10 mouse cellular contexts compared by ENCODE assay signal in the genomic region with DNA sequence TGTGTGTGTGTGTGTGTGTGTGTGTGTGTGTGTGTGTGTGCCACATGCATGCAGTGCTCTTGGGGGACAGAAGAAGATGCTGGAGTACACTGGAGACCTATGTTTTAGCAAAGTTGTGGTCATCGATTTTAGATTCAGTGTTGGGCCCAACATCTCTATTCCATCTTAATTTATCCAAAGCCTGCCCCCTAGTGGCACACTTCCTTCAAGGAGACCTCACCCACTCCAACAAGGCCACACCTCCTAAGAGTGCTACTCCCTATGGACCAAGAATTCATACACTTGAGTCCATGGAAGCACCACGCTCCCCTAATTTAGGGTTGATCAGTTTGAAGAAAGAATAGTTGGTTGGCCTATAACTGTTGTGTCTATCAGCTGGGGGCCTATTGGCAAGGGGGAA. TPM values are rescaled to one million over a fixed set of nuclear protein-coding genes. Genes with fewer than 3 reads are reported as not detected.
DNase-seq lines count a peak whose midpoint lies in the region; ATAC-seq and TF ChIP-seq lines count a peak whose summit lies in the region.
"Had no signal": no experiment of that assay in that cellular context is flagged by ENCODE, and none has a peak within 500 bp of the region (broad histone marks: within the 10 kb centered on the region; RNA-seq: fewer than 3 reads in every experiment).

No protein-coding gene starts in this region.

- H3K27me3 ChIP-seq in forebrain, embryonic 16.5 days (replicated peaks; ENCODE audit: control insufficient read depth, insufficient read depth, low read length), result no peaks in the 10 kb centered on the region

- peak; percentile 38; the same call in 1 of the 2 replicates for TF ChIP-seq CTCF in lung, adult 2 months (IDR thresholded peaks at IDR 0.05; ENCODE audit: insufficient read depth, low read length)

- TF ChIP-seq POLR2A in lung, adult 2 months (IDR thresholded peaks at IDR 0.05; ENCODE audit: borderline replicate concordance, extremely low read depth, low read depth, low read length), result no peak

- no peak overlapping the region for H3K4me3 ChIP-seq in lung, adult 2 months (replicated peaks; ENCODE audit: extremely low read depth, low read depth, low read length)
- no peak overlapping the region for H3K4me3 ChIP-seq in forebrain, embryonic 16.5 days (replicated peaks; ENCODE audit: low read length)

- intact Hi-C loops in heart, postnatal 25 days (cut with DNase I), result no loop called here

- H3K4me2 ChIP-seq in forebrain, embryonic 16.5 days (ENCODE audit: low read length), result no peak overlapping the region

- no peaks in the 10 kb centered on the region for H3K36me3 ChIP-seq in forebrain, embryonic 16.5 days (ENCODE audit: control insufficient read depth, insufficient read depth)

- no peaks in the 10 kb centered on the region for H3K4me1 ChIP-seq in lung, adult 2 months (ENCODE audit: control insufficient read depth, insufficient read depth, low read length)
- peaks cover 4% of the 10 kb centered on the region for H3K4me1 ChIP-seq in forebrain, embryonic 16.5 days (replicated peaks; ENCODE audit: control insufficient read depth, insufficient read depth, low read length)

- H3K9ac ChIP-seq in forebrain, embryonic 16.5 days (replicated peaks; ENCODE audit: low read depth, low read length), result no peak overlapping the region

- no peak overlapping the region for H3K27ac ChIP-seq in forebrain, embryonic 16.5 days (ENCODE audit: low read length)

- DNase-seq in heart, postnatal 4 days, result peak; percentile 53
- no peak for DNase-seq in heart, postnatal 25 days (ENCODE audit: low spot score)
- peak; percentile 75 for DNase-seq in A20 (ENCODE audit: low read depth, low spot score)
- DNase-seq in R1 (ENCODE audit: low read depth, low spot score), result peak; percentile 95
- DNase-seq in lung, adult 2 months, result no peak
- DNase-seq in thymus, postnatal 36 days, result peak; percentile 34 to 43
- no peak for DNase-seq in urinary bladder, postnatal 4 days (ENCODE audit: low spot score in 2 of 2)

- ATAC-seq in forebrain, embryonic 16.5 days, result no peak

- H3K9me3 ChIP-seq in forebrain, embryonic 16.5 days (ENCODE audit: control insufficient read depth, low read length), result no peaks in the 10 kb centered on the region

- 88% methylated on average over 2 of the region's 2 CpGs for WGBS in lung, adult 2 months
- WGBS in forebrain, embryonic 16.5 days, result 89% methylated on average over 2 of the region's 2 CpGs

RNA-seq across cellular contexts. Expression of gene Olfr750, which starts 4.6 kb away (rescaled TPM):
- not detected for total RNA-seq in heart, postnatal 4 days (2021)
- total RNA-seq in heart, postnatal 25 days (2021), result not detected
- 3.1 and 3.6 TPM in 2 replicates for polyA plus RNA-seq in lung, adult 2 months (2012; rRNA removed)
- polyA plus RNA-seq in forebrain, embryonic 16.5 days (2015; fragmentation: Nextera tagmentation; extraction: Ambion mirVana), result 0.04 TPM in 1 of 2 replicates, not detected in the other
- polyA plus RNA-seq: intestine, embryonic 14.5 days; neural tube, embryonic 14.5 days had no signal

RNA-seq across cellular contexts. Expression of gene Rnase12, which starts 12.2 kb away (rescaled TPM):
- not detected for total RNA-seq in heart, postnatal 4 days (2021)
- not detected for total RNA-seq in heart, postnatal 25 days (2021)
- not detected in 2 replicates for polyA plus RNA-seq in lung, adult 2 months (2012; rRNA removed)
- not detected in 2 replicates for polyA plus RNA-seq in forebrain, embryonic 16.5 days (2015; fragmentation: Nextera tagmentation; extraction: Ambion mirVana)
- polyA plus RNA-seq: neural tube, embryonic 14.5 days had no signal

RNA-seq across cellular contexts. Expression of gene Rnase11, which starts 19.7 kb away (rescaled TPM):
- total RNA-seq in heart, postnatal 4 days (2021), result not detected
- not detected for total RNA-seq in heart, postnatal 25 days (2021)
- polyA plus RNA-seq in lung, adult 2 months (2012; rRNA removed), result not detected in 2 replicates
- not detected in 2 replicates for polyA plus RNA-seq in forebrain, embryonic 16.5 days (2015; fragmentation: Nextera tagmentation; extraction: Ambion mirVana)
- polyA plus RNA-seq: intestine, embryonic 14.5 days; neural tube, embryonic 14.5 days had no signal

RNA-seq across cellular contexts. Expression of gene Rnase4, which starts 21.3 kb away (rescaled TPM):
- 10 to 100 TPM; 30.4 to 31.7 TPM for total RNA-seq in heart, postnatal 4 days (2021)
- 10 to 100 TPM; 50.0 to 53.8 TPM for total RNA-seq in heart, postnatal 25 days (2021)
- polyA plus RNA-seq in lung, adult 2 months (2012; rRNA removed), result 581 and 650 TPM in 2 replicates
- polyA plus RNA-seq in forebrain, embryonic 16.5 days (2015; fragmentation: Nextera tagmentation; extraction: Ambion mirVana), result 11.1 and 11.6 TPM in 2 replicates

RNA-seq across cellular contexts. Expression of gene Ang, which starts 21.3 kb away (rescaled TPM):
- 1 to 10 TPM; 2.2 to 3.3 TPM for total RNA-seq in heart, postnatal 4 days (2021)
- total RNA-seq in heart, postnatal 25 days (2021), result 1 to 10 TPM; 6.2 to 7.7 TPM
- 61.7 and 72.5 TPM in 2 replicates for polyA plus RNA-seq in lung, adult 2 months (2012; rRNA removed)
- 2.4 and 3.0 TPM in 2 replicates for polyA plus RNA-seq in forebrain, embryonic 16.5 days (2015; fragmentation: Nextera tagmentation; extraction: Ambion mirVana)

Comparison
In these comparisons a context has a peak if more than half of its experiments do, and no peak if none do; other contexts are left out.
1. DNase-seq: peak in heart, postnatal 4 days (single experiment), A20 (single experiment), R1 (single experiment) and thymus, postnatal 36 days (2 of 2); none in heart, postnatal 25 days (single experiment), lung, adult 2 months (single experiment) and urinary bladder, postnatal 4 days (0 of 2).